Mouse (Mus musculus): ENCODE measurements around the gene Tc2n.

DNA sequence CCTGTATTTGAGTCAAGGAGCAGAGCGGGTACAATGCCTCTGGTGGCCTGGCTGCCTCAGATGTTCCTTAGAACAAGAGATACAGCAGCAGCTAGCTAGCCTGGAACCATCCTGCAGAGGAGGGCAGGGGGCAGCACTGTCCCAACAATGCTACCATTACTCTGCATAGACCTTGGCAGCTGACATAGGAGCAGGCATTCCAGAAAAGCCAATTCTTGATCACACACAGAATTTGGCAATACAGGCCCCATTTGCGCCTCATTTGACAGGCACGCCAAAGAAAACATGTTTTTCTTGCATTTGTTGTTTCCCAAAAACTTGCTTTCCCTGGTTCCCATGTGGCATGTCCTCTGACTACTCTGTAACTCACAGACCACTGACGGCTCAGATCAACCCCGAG is 43.7 kb upstream of the Tc2n start:
- TF ChIP-seq CTCF (IDR thresholded peaks at IDR 0.05; ENCODE audit: insufficient read depth, low read depth, low read length), result no peak
- TF ChIP-seq POLR2A (IDR thresholded peaks at IDR 0.05; ENCODE audit: insufficient read depth, low read depth, low read length), result no peak

Data from olfactory bulb, adult 2 months (tissue).